Mouse (Mus musculus) layer of hippocampus, postnatal 14 days (tissue): ENCODE results near the gene Lin54. TPM values are rescaled to one million over a fixed set of nuclear protein-coding genes. Genes with fewer than 3 reads are reported as not detected.

ENCODE experiments used
- DNase-seq, 2 experiments: peaks; one replicate each; pipeline ENCODE4 v3.0.0; 2021 to 2022; ENCODE audit warnings: low spot score in 2 of 2, mixed read lengths in 1 of 2
- total RNA-seq, 2 experiments: library from RNA; stranded (reverse); gene quantifications; 2 replicates each; pipeline ENCODE4 v1.2.3; 2021

Gene Lin54
- total RNA-seq, 2 experiments from 2014 or later = 14.0 to 17.9 TPM

GRCm38 (mm10) chr5:100491704-100492103, 8.7 kb downstream of the Lin54 start:
- no peak for DNase-seq

- no peak for DNase-seq
Measured at GRCm38 (mm10) chr5:100489340-100489739, 11.1 kb downstream of the Lin54 start.

- DNase-seq = no peak
Measured at GRCm38 (mm10) chr5:100488231-100488630, 12.2 kb downstream of the Lin54 start.

- DNase-seq = no peak
Measured at GRCm38 (mm10) chr5:100487120-100487519, 13.3 kb downstream of the Lin54 start.

GRCm38 (mm10) chr5:100483569-100483968, 16.9 kb downstream of the Lin54 start:
- no peak for DNase-seq

- no peak for DNase-seq
Measured at GRCm38 (mm10) chr5:100477604-100478003, 22.8 kb downstream of the Lin54 start.

- no peak for DNase-seq
Measured at GRCm38 (mm10) chr5:100476328-100476727, 24.1 kb downstream of the Lin54 start.

- no peak for DNase-seq
Measured at GRCm38 (mm10) chr5:100467336-100467735, 33.1 kb downstream of the Lin54 start.

GRCm38 (mm10) chr5:100466624-100467023, 33.8 kb downstream of the Lin54 start:
- DNase-seq = no peak

GRCm38 (mm10) chr5:100462374-100462773, 38.1 kb downstream of the Lin54 start:
- no peak for DNase-seq

- no peak for DNase-seq
Measured at GRCm38 (mm10) chr5:100461526-100461925, 38.9 kb downstream of the Lin54 start.

- DNase-seq = no peak
Measured at GRCm38 (mm10) chr5:100459468-100459867, 41.0 kb downstream of the Lin54 start.

- DNase-seq = no peak
Measured at GRCm38 (mm10) chr5:100451871-100452270, 48.6 kb downstream of the Lin54 start.

- no peak for DNase-seq
Measured at GRCm38 (mm10) chr5:100438796-100439195, 61.6 kb downstream of the Lin54 start.

GRCm38 (mm10) chr5:100437917-100438316, 62.5 kb downstream of the Lin54 start:
- no peak for DNase-seq

- no peak for DNase-seq
Measured at GRCm38 (mm10) chr5:100437086-100437485, 63.4 kb downstream of the Lin54 start.

- no peak for DNase-seq
Measured at GRCm38 (mm10) chr5:100430966-100431365, 69.5 kb downstream of the Lin54 start.

- DNase-seq = no peak
Measured at GRCm38 (mm10) chr5:100430076-100430390, 70.4 kb downstream of the Lin54 start.

GRCm38 (mm10) chr5:100429344-100430075, 70.9 kb downstream of the Lin54 start:
- peak; percentile 92 to 94 for DNase-seq

- DNase-seq = no peak
Measured at GRCm38 (mm10) chr5:100428734-100429343, 71.6 kb downstream of the Lin54 start.

- DNase-seq = peak; percentile 12 to 56
Measured at GRCm38 (mm10) chr5:100428031-100428733, 72.3 kb downstream of the Lin54 start.

GRCm38 (mm10) chr5:100427276-100427675, 73.2 kb downstream of the Lin54 start:
- DNase-seq = no peak
